18 mouse cellular contexts compared by ENCODE assay signal in the genomic region with DNA sequence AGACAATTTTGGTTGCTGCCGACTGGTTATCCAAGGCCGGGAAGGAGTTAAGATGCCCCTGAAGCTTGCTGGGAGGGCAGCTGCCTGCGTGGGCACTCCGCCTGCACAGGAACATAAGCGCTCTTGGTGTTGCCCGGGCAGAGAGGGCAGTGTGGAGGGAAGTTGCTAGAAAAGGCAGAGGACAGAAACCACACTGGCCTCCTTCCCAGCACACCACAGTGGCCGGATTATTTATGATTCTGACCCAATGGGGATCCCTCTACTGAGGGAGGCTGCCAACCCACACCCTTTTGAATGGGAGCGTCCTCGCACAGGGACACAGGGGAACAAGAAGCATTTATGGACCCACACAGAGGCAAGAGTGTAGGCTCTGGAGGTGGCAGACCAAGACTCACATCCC. TPM values are rescaled to one million over a fixed set of nuclear protein-coding genes. Genes with fewer than 3 reads are reported as not detected.
DNase-seq lines count a peak whose midpoint lies in the region; ATAC-seq and TF ChIP-seq lines count a peak whose summit lies in the region.
"Had no signal": no experiment of that assay in that cellular context is flagged by ENCODE, and none has a peak within 500 bp of the region (broad histone marks: within the 10 kb centered on the region; RNA-seq: fewer than 3 reads in every experiment).

No protein-coding gene starts in this region.

- H3K27me3 ChIP-seq in forebrain, postnatal 0 days (ENCODE audit: insufficient read depth, low read length) = no peaks in the 10 kb centered on the region; the same call in 1 of the 2 replicates
- peaks cover 5% of the 10 kb centered on the region; the same call in 1 of the 2 replicates for H3K27me3 ChIP-seq in forebrain, embryonic 16.5 days (replicated peaks; ENCODE audit: control insufficient read depth, insufficient read depth, low read length)
- H3K27me3 ChIP-seq: forebrain, embryonic 15.5 days; intestine, embryonic 15.5 days; midbrain, embryonic 15.5 days had no signal

- no peak overlapping the region for H3K4me2 ChIP-seq in forebrain, postnatal 0 days (ENCODE audit: low read depth)
- no peak overlapping the region for H3K4me2 ChIP-seq in forebrain, embryonic 16.5 days (ENCODE audit: low read length)
- H3K4me2 ChIP-seq: forebrain, embryonic 15.5 days; heart, embryonic 15.5 days; intestine, embryonic 15.5 days; midbrain, embryonic 15.5 days had no signal

- H3K4me3 ChIP-seq in forebrain, postnatal 0 days (ENCODE audit: low read depth, low read length) = no peak overlapping the region
- H3K4me3 ChIP-seq in forebrain, embryonic 16.5 days (replicated peaks; ENCODE audit: low read length) = no peak overlapping the region
- H3K4me3 ChIP-seq: embryonic facial prominence, embryonic 10.5 days; forebrain, embryonic 15.5 days; heart, adult 2 months; heart, embryonic 15.5 days; hindbrain, embryonic 10.5 days; intestine, embryonic 15.5 days; midbrain, embryonic 15.5 days had no signal

- peak; percentile 56 for DNase-seq in adrenal gland, adult 2 months
- no peak for DNase-seq in adrenal gland, adult 18-20 months (ENCODE audit: low spot score in 2 of 2)
- no peak for DNase-seq in forebrain, postnatal 0 days
- DNase-seq in lung, postnatal 10 days = peak; percentile 27
- DNase-seq in lung, postnatal 14 days = no peak
- DNase-seq in gastrocnemius, postnatal 4 days (ENCODE audit: low spot score in 2 of 2) = no peak
- DNase-seq: heart, adult 2 months; lung, adult 18-20 months; lung, postnatal 4 days had no signal

- H3K9ac ChIP-seq in forebrain, postnatal 0 days = no peak overlapping the region
- no peak overlapping the region for H3K9ac ChIP-seq in forebrain, embryonic 16.5 days (replicated peaks; ENCODE audit: low read depth, low read length)
- H3K9ac ChIP-seq: forebrain, embryonic 15.5 days; heart, embryonic 15.5 days; intestine, embryonic 15.5 days; midbrain, embryonic 15.5 days had no signal

- no peaks in the 10 kb centered on the region for H3K4me1 ChIP-seq in forebrain, postnatal 0 days (ENCODE audit: insufficient read depth)
- no peaks in the 10 kb centered on the region for H3K4me1 ChIP-seq in forebrain, embryonic 16.5 days (replicated peaks; ENCODE audit: control insufficient read depth, insufficient read depth, low read length)
- H3K4me1 ChIP-seq: midbrain, embryonic 15.5 days had no signal

- H3K9me3 ChIP-seq in forebrain, postnatal 0 days (ENCODE audit: low read length) = no peaks in the 10 kb centered on the region
- H3K9me3 ChIP-seq in forebrain, embryonic 16.5 days (ENCODE audit: control insufficient read depth, low read length) = no peaks in the 10 kb centered on the region
- H3K9me3 ChIP-seq: embryonic facial prominence, embryonic 10.5 days; forebrain, embryonic 15.5 days; heart, embryonic 15.5 days; hindbrain, embryonic 10.5 days; intestine, embryonic 15.5 days; midbrain, embryonic 15.5 days had no signal

- no peaks in the 10 kb centered on the region for H3K36me3 ChIP-seq in forebrain, postnatal 0 days (ENCODE audit: insufficient read depth)
- H3K36me3 ChIP-seq in forebrain, embryonic 16.5 days (ENCODE audit: control insufficient read depth, insufficient read depth) = no peaks in the 10 kb centered on the region
- H3K36me3 ChIP-seq: embryonic facial prominence, embryonic 10.5 days; forebrain, embryonic 15.5 days; heart, embryonic 15.5 days; hindbrain, embryonic 10.5 days; intestine, embryonic 15.5 days; midbrain, embryonic 15.5 days had no signal

- ATAC-seq in forebrain, postnatal 0 days = peak; percentile 54
- no peak for ATAC-seq in forebrain, embryonic 16.5 days
- peak; percentile 25; the same call in 1 of the 2 replicates for ATAC-seq in granulocyte monocyte progenitor cell, adult 5-6 weeks (replicated peaks; ENCODE audit: poor library complexity, severe bottlenecking)
- ATAC-seq: forebrain, embryonic 15.5 days; intestine, embryonic 15.5 days; midbrain, embryonic 15.5 days had no signal

- no peak overlapping the region for H3K27ac ChIP-seq in forebrain, postnatal 0 days (ENCODE audit: low read depth, low read length)
- no peak overlapping the region for H3K27ac ChIP-seq in forebrain, embryonic 16.5 days (ENCODE audit: low read length)
- H3K27ac ChIP-seq: embryonic facial prominence, embryonic 10.5 days; forebrain, embryonic 15.5 days; heart, adult 2 months; heart, embryonic 15.5 days; hindbrain, embryonic 10.5 days; intestine, embryonic 15.5 days; kidney, postnatal 0 days; midbrain, embryonic 15.5 days had no signal

- WGBS in forebrain, postnatal 0 days = 74% methylated on average over 9 of the region's 9 CpGs
- WGBS in forebrain, embryonic 16.5 days = 87% methylated on average over 9 of the region's 9 CpGs

- no peak for TF ChIP-seq CTCF in forebrain, postnatal 0 days (IDR thresholded peaks at IDR 0.05; ENCODE audit: low read depth)

RNA-seq across cellular contexts. Expression of a gene that starts 7.3 kb away (rescaled TPM):
- total RNA-seq in adrenal gland, adult 2 months (2021) = 10 to 100 TPM; 10.3 to 22.6 TPM
- polyA plus RNA-seq in adrenal gland, adult 2 months (2012; rRNA removed) = 16.9 and 22.5 TPM in 2 replicates
- total RNA-seq in adrenal gland, adult 18-20 months (2021) = 10 to 100 TPM in 1 of 2 experiments, 1 to 10 TPM in 1; 9.0 to 17.9 TPM
- total RNA-seq in forebrain, postnatal 0 days (2014; rRNA removed) = 23.2 and 28.6 TPM in 2 replicates
- polyA plus RNA-seq in forebrain, postnatal 0 days (2015; fragmentation: Nextera tagmentation; extraction: Ambion mirVana) = 3.4 and 5.7 TPM in 2 replicates
- 10.7 and 11.7 TPM in 2 replicates for polyA plus RNA-seq in forebrain, embryonic 16.5 days (2015; fragmentation: Nextera tagmentation; extraction: Ambion mirVana)
- 0.32 and 1.7 TPM in 2 replicates for total RNA-seq in granulocyte monocyte progenitor cell, adult 5-6 weeks (2014; fragmentation: Nextera tagmentation)
- total RNA-seq in granulocyte monocyte progenitor cell, adult 5-6 weeks (2017) = 0.65 TPM in 1 of 2 replicates, not detected in the other
- 10 to 100 TPM; 12.6 to 14.4 TPM for total RNA-seq in gastrocnemius, postnatal 4 days (2021)

RNA-seq across cellular contexts. Expression of a gene that starts 40.4 kb away (rescaled TPM):
- total RNA-seq in adrenal gland, adult 2 months (2021) = 10 to 100 TPM; 89.6 to 90.2 TPM
- polyA plus RNA-seq in adrenal gland, adult 2 months (2012; rRNA removed) = 34.1 and 40.4 TPM in 2 replicates
- total RNA-seq in adrenal gland, adult 18-20 months (2021) = 100 to 1,000 TPM in 1 of 2 experiments, 10 to 100 TPM in 1; 95.7 to 103 TPM
- 35.0 and 49.5 TPM in 2 replicates for total RNA-seq in forebrain, postnatal 0 days (2014; rRNA removed)
- 13.9 and 18.7 TPM in 2 replicates for polyA plus RNA-seq in forebrain, postnatal 0 days (2015; fragmentation: Nextera tagmentation; extraction: Ambion mirVana)
- polyA plus RNA-seq in forebrain, embryonic 16.5 days (2015; fragmentation: Nextera tagmentation; extraction: Ambion mirVana) = 36.3 and 40.3 TPM in 2 replicates
- 52.3 and 53.9 TPM in 2 replicates for total RNA-seq in granulocyte monocyte progenitor cell, adult 5-6 weeks (2014; fragmentation: Nextera tagmentation)
- 75.7 and 78.5 TPM in 2 replicates for total RNA-seq in granulocyte monocyte progenitor cell, adult 5-6 weeks (2017)
- 10 to 100 TPM; 46.0 to 49.1 TPM for total RNA-seq in gastrocnemius, postnatal 4 days (2021)

Comparison
In these comparisons a context has a peak if more than half of its experiments do, and no peak if none do; other contexts are left out.
1. DNase-seq: peak in adrenal gland, adult 2 months (single experiment) and lung, postnatal 10 days (single experiment); none in adrenal gland, adult 18-20 months (0 of 2), forebrain, postnatal 0 days (single experiment), lung, postnatal 14 days (single experiment) and gastrocnemius, postnatal 4 days (0 of 2).